Mouse (Mus musculus) stomach, embryonic 14.5 days (tissue): Measurements from ENCODE around the gene Podn. TPM values are rescaled to one million over a fixed set of nuclear protein-coding genes. Genes with fewer than 3 reads are reported as not detected.
"Not testable (repeated sequence)": the region's sequence is repeated elsewhere in the genome, so short reads cannot be mapped to it uniquely, and the experiment has no call there.

Experiments
- ATAC-seq: fragments of 200-750 bp; cut with Nextera tagmentation; 2 replicates; pipeline ENCODE4 v1.8.0; 2017; ENCODE audit warnings: low read depth, moderate TSS enrichment; ENCODE audit not compliant: insufficient number of reproducible peaks, insufficient read depth, low FRiP score
- H3K27ac ChIP-seq: fragments of 300-500 bp; sonication (generic); 2 replicates; pipeline ENCODE4 v1.5.1; 2014; ENCODE audit warnings: mild to moderate bottlenecking, low read length, moderate library complexity, mixed read lengths
- H3K27me3 ChIP-seq: fragments of 300-500 bp; sonication (generic); 2 replicates; pipeline ENCODE4 v1.6.1; 2014; ENCODE audit warnings: low read length, control low read depth, mixed read lengths; ENCODE audit not compliant: control insufficient read depth, insufficient read depth
- H3K36me3 ChIP-seq: fragments of 300-500 bp; sonication (generic); 2 replicates; pipeline ENCODE4 v1.6.1; 2014; ENCODE audit warnings: mild to moderate bottlenecking, control low read depth, low read length, moderate library complexity, mixed read lengths; ENCODE audit not compliant: control insufficient read depth, insufficient read depth
- H3K4me1 ChIP-seq: fragments of 300-500 bp; sonication (generic); 2 replicates; pipeline ENCODE4 v1.6.1; 2014; ENCODE audit warnings: low read length, control low read depth, mixed read lengths; ENCODE audit not compliant: control insufficient read depth, insufficient read depth
- H3K4me2 ChIP-seq: fragments of 300-500 bp; sonication (generic); replicated peaks from 2 replicates; pipeline ENCODE4 v1.6.1; 2014; ENCODE audit warnings: low read depth, low read length, control low read depth
- H3K4me3 ChIP-seq: fragments of 300-500 bp; sonication (generic); 2 replicates; pipeline ENCODE4 v1.5.1; 2014; ENCODE audit warnings: low read depth, low read length, control low read depth
- H3K9ac ChIP-seq: fragments of 300-500 bp; sonication (generic); replicated peaks from 2 replicates; pipeline ENCODE4 v1.6.1; 2014; ENCODE audit warnings: low read depth, mild to moderate bottlenecking, control low read depth, low read length, moderate library complexity, mixed read lengths
- H3K9me3 ChIP-seq: fragments of 300-500 bp; sonication (generic); 2 replicates; pipeline ENCODE4 v1.6.1; 2016; ENCODE audit warnings: low read depth, low read length, control low read depth; ENCODE audit not compliant: control insufficient read depth
- WGBS: fragments of 180-500 bp; shearing (Covaris S2); extraction: QIAGEN DNeasy Blood & Tissue Kit; methylation state at CpG from one replicate; pipeline ENCODE4 v1.1.7; 2014; 5-methylcytosine and 5-hydroxymethylcytosine counted together
- polyA plus RNA-seq: library from polyadenylated mRNA; unstranded; fragments of >200 nt; fragmentation: Nextera tagmentation; extraction: Ambion mirVana; gene quantifications from 2 replicates; pipeline ENCODE4 v1.2.1, GENCODE M21; 2014

Podn gene
- polyA plus RNA-seq, 1 experiment from 2014 or later, result 3.4 TPM

- Histone ChIP-seq H3K36me3 (no peaks in the 10 kb centered on the region), H3K4me2 (no peak overlapping the region), H3K9ac (no peak overlapping the region), H3K27ac (no peak overlapping the region), H3K4me1 (no peaks in the 10 kb centered on the region), H3K27me3 (no peaks in the 10 kb centered on the region), H3K9me3 (no peaks in the 10 kb centered on the region), H3K4me3 (no peak overlapping the region)
- no peak for ATAC-seq
- WGBS, result 94% methylated on average over 2 of the region's 2 CpGs
These were observed 12.3 kb downstream of the Podn start for GRCm38 (mm10) chr4:108083993-108084392.

- no peak overlapping the region for H3K4me3 ChIP-seq
- no peaks in the 10 kb centered on the region for H3K27me3 ChIP-seq
- ATAC-seq, result no peak
- no peak overlapping the region for H3K4me2 ChIP-seq
- no peaks in the 10 kb centered on the region for H3K9me3 ChIP-seq
- H3K27ac ChIP-seq, result no peak overlapping the region
- no peaks in the 10 kb centered on the region for H3K4me1 ChIP-seq
- no peak overlapping the region for H3K9ac ChIP-seq
- H3K36me3 ChIP-seq, result no peaks in the 10 kb centered on the region
- WGBS, result 85% methylated on average over 6 of the region's 6 CpGs
These were observed 13.1 kb downstream of the Podn start for GRCm38 (mm10) chr4:108083032-108083735.

GRCm38 (mm10) chr4:108082401-108082806, 13.8 kb downstream of the Podn start:
- ATAC-seq, result no peak
- no peaks in the 10 kb centered on the region for H3K27me3 ChIP-seq
- H3K36me3 ChIP-seq, result no peaks in the 10 kb centered on the region
- no peak overlapping the region for H3K27ac ChIP-seq
- no peak overlapping the region for H3K9ac ChIP-seq
- no peak overlapping the region for H3K4me3 ChIP-seq
- no peaks in the 10 kb centered on the region for H3K4me1 ChIP-seq
- no peaks in the 10 kb centered on the region for H3K9me3 ChIP-seq
- WGBS, result 97% methylated on average over 2 of the region's 2 CpGs
- H3K4me2 ChIP-seq, result no peak overlapping the region

- H3K9ac ChIP-seq, result no peak overlapping the region
- H3K4me1 ChIP-seq, result no peaks in the 10 kb centered on the region
- H3K4me3 ChIP-seq, result no peak overlapping the region
- no peak for ATAC-seq
- no peaks in the 10 kb centered on the region for H3K27me3 ChIP-seq
- H3K9me3 ChIP-seq, result no peaks in the 10 kb centered on the region
- 74% methylated on average over 5 of the region's 5 CpGs for whole genome bisulfite sequencing
- H3K27ac ChIP-seq, result no peak overlapping the region
- H3K4me2 ChIP-seq, result no peak overlapping the region
- no peaks in the 10 kb centered on the region for H3K36me3 ChIP-seq
These were observed 15.4 kb downstream of the Podn start for GRCm38 (mm10) chr4:108080876-108081275.

- 69% methylated on average over 2 of the region's 2 CpGs for WGBS
- no peak overlapping the region for H3K9ac ChIP-seq
- H3K4me3 ChIP-seq, result no peak overlapping the region
- no peak overlapping the region for H3K27ac ChIP-seq
- no peaks in the 10 kb centered on the region for H3K9me3 ChIP-seq
- ATAC-seq, result no peak
- H3K4me2 ChIP-seq, result no peak overlapping the region
- H3K36me3 ChIP-seq, result no peaks in the 10 kb centered on the region
- H3K4me1 ChIP-seq, result no peaks in the 10 kb centered on the region
- H3K27me3 ChIP-seq, result no peaks in the 10 kb centered on the region
These were observed 16.5 kb downstream of the Podn start for GRCm38 (mm10) chr4:108079762-108080161.

- not testable (repeated sequence) for H3K36me3 ChIP-seq, ATAC-seq, H3K27me3 ChIP-seq, H3K4me2 ChIP-seq, H3K9me3 ChIP-seq, H3K9ac ChIP-seq, H3K27ac ChIP-seq, H3K4me3 ChIP-seq, H3K4me1 ChIP-seq
- 88% methylated on average over 15 of the region's 15 CpGs for WGBS
These were observed 17.1 kb downstream of the Podn start for GRCm38 (mm10) chr4:108079191-108079590.

GRCm38 (mm10) chr4:108077224-108077955, 18.9 kb downstream of the Podn start:
- H3K27me3 ChIP-seq, result no peaks in the 10 kb centered on the region
- no peak overlapping the region for H3K27ac ChIP-seq
- no peak overlapping the region for H3K4me2 ChIP-seq
- no peak overlapping the region for H3K4me3 ChIP-seq
- WGBS, result 83% methylated on average over 3 of the region's 3 CpGs
- no peaks in the 10 kb centered on the region for H3K36me3 ChIP-seq
- H3K9ac ChIP-seq, result no peak overlapping the region
- H3K9me3 ChIP-seq, result no peaks in the 10 kb centered on the region
- ATAC-seq, result no peak
- no peaks in the 10 kb centered on the region for H3K4me1 ChIP-seq

GRCm38 (mm10) chr4:108074204-108074823, 21.9 kb downstream of the Podn start:
- 76% methylated on average over 3 of the region's 3 CpGs for WGBS
- H3K36me3 ChIP-seq, result no peaks in the 10 kb centered on the region
- H3K9me3 ChIP-seq, result no peaks in the 10 kb centered on the region
- no peak overlapping the region for H3K27ac ChIP-seq
- no peak overlapping the region for H3K4me3 ChIP-seq
- peaks cover 5% of the 10 kb centered on the region; the same call in 1 of the 2 replicates for H3K4me1 ChIP-seq
- H3K4me2 ChIP-seq, result no peak overlapping the region
- H3K27me3 ChIP-seq, result no peaks in the 10 kb centered on the region
- ATAC-seq, result no peak
- H3K9ac ChIP-seq, result no peak overlapping the region
